Mouse (Mus musculus) retina, embryonic 14.5 days (tissue): Measurements from ENCODE around the gene Tex14.

Experiments used
- DNase-seq: peaks from one replicate; pipeline ENCODE4 v3.0.0-alpha.2; 2015; ENCODE audit warnings: low spot score

The Tex14 gene

DNA sequence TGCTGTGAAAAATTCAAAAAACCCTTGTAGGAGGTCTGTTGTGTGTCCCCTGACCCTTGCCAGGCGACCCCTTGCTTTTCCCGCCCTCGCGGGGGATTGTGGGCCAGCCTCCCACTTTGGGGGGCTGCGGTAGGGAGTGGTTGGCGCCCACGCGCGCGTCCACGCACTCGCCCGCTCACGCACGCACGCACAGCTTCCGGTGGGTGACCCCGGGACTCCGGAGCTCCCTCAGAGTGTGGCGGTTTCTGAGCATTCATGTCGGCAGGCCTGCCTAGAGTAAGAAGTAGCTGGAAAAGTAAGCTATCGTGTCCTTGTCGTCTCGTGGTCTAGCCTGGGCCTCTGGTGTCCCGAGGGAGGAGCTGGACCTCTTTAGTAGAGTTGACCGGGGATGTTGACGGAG, at the start of gene Tex14, which contains the start of gene Rad51c:
TSS of gene Tex14 (plus strand) at position 190 of the 400 bp plus-strand sequence.
TSS of gene Rad51c (minus strand) at position 79 of the 400 bp plus-strand sequence.
- no peak for DNase-seq

DNA sequence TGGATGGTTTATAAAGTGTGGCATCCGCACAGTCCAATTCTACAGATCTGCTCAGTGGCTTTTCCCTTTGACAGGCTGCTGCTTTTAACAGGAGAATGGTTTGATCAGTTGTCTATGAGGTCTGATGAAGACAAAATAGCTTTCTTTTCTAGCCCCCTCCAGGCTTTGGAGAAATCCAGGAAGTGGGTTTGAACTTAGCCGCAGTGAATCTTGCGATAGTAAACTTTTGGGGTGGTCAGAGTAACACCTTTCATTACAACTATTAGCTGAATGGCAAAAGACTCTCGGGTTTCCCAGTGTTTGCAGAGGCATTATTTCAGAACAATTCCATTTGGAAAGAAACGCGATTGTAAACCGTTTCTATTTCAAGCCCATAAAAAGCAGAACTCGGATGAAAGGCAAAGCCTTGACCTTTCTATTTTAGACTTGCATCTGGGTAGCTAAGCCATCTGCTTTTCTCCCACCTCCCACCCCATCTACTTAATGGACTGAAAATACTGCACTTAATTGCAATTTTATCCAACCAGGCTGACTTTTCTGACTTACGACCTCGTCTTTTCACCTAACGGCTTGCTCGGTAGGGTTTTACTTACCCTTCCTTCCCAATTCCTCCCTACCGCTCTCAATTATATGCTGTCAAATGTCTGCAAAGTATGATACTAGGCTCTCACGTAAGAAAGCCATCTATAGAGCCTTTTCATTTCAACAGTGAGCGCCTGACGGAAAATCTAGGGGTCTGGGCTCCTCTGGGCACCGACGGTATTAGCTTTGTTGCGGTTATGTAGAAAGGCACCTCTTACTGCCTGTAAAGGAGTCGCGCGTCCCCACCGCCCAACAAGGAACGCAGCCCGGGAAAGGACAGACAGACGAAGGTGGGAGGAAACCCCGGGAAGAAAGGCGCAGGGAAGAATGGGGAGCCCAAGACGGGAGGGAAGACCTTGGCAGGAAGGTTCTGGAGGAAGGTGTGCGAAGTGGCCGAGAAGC, 47.3 kb upstream of the Tex14 start:
- DNase-seq, result peak; percentile 16

DNA sequence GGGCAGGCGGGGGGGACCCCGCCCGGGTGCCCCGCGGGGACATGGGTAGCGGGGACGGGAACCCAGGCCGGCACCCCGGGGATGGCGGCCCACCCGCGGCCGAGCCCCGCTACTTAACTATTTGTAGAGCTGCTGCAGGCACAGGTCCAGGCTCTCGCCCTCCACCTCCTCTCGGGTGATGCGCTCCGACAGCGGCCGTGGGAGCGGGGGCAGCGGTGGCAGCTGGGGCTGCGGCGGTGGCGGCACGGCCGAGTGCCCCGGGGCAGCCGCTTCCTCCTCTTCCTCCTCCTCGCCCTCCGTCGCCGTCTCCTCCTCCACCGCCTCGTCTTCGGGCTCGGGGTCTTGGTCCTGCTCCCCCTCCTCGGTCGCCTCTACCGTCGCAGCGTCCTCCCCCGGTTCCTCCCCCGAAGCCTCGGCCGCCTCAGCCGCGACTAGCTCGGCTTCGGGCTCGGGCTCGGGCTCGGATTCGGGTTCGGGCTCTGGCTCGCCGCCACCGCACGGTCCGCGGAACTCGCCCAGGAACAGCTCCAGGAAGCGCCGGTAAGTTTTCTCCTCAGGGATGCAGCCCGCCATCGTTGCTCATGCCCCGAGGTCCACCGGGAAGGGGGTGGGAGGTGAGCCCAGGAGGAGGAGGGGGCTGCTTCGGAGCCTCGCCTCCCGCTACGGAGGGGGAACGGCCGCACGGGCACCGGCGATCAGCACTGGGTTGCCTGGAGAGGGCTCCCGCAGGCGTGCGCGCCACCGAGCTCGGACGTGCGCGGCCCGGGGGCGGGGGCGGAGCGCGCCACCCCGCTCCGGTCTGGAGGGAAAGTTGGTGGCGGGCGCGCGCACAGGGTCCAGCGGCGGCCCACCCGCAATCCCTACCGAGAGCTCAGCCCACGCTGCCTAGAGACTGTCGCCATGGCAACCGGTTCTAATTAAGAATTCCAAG, 46.3 kb upstream of the Tex14 start, which contains the start of gene Ppm1e:
TSS of gene Ppm1e (minus strand) at position 693 of the 931 bp plus-strand sequence.
- peak; percentile 97 for DNase-seq

DNA sequence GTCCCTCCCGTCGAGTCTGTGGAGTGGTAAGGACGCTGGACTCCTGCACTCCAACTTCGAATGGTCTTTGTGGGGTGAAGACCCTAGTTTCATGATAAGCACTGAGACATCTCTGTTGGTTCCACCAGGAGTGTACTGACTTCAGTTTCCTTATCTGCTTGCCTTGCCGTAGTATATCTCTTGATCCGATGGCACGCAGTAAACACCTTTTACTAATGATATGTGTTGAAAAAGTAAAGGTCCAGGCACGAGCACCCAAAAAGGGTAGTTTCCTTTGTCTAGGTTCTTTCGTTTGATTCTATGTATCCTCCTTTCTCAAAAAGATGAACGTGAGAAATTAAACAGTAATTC, 45.6 kb upstream of the Tex14 start:
- DNase-seq, result no peak

DNA sequence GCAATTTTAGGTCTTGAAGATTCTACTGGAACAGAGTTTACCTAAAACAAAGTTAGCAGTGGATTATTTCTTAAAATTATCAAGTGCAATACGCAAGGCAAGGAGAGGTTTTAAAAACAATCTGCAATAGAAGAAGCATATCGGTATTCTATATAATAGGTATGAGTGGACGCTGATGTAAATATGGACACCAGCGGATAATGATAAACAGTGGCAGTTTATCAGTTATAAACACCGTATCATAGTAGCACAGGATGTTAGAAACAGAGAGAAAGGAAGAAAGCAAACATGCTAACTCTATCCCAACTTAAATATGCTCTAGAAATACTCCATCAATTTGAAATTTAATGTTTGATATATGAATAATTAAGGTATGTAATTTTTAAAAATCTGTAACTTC, 39.7 kb upstream of the Tex14 start:
- DNase-seq, result no peak

DNA sequence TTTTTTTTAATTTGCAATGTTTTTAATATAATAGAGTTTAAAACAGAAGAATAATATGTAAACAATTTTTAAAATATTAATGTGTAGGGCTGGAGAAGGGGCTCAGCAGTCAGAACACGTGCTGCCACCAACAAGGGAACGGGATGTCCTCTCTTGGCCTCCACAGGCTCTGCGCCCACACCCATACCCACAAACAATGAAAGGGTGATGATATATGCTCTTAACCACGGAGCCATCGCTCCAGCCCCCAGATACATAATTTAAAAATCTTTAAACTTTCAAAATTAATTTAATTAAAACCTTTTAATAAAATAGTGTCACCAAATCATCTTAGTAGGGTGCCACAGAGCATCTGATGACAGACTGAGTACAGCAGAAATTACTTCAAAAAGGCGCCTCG, 37.8 kb upstream of the Tex14 start:
- DNase-seq, result no peak

DNA sequence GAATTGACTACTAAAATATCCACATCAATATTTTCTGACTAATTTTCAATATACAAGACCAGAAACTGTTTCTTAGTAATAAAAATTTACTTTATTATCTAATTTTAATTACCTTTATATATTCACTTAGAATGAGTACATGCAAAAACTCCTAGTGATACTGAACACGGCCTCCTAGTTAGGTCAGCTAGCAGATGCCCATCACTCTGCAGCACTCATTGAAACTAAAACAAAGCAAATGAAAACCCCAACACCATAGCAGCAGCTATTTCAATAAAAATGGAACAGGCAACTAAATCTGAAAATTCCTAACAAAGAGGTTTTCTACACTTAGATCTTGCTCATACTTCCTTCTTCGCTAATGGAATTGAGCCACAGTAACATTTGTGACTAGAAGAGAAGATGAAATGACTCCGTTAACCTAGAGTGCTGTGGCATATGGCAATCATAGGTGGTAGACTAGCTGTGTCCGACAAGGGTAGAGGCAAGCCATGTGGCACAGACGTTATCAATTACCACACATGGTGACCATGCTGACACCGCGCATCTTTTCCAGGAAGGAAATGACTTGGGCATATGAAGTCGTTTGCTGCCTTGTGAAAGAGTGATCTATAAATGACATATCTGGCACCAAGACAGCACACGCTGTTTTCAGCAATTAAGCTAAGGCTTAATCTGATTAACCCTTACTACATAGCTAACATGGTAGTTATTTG, 36.8 kb upstream of the Tex14 start:
- no peak for DNase-seq

DNA sequence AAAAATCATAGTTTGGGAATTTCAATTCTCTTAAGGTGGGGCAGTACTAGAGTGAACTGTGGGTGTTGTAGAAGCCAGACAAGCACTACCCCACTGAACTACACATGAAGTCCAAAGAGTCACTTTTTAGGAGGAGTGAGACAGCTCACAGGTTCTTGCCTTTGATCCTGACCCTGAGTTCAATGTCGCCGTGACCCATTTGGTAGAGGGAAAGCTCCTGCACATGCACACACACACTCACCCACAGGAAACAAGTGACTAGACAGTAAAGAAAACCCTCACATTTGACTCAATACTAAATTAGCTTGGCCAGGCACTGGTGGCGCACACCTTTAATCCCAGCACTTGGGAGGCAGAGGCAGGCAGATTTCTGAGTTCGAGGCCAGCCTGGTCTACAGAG, 20.3 kb upstream of the Tex14 start:
- DNase-seq, result no peak

DNA sequence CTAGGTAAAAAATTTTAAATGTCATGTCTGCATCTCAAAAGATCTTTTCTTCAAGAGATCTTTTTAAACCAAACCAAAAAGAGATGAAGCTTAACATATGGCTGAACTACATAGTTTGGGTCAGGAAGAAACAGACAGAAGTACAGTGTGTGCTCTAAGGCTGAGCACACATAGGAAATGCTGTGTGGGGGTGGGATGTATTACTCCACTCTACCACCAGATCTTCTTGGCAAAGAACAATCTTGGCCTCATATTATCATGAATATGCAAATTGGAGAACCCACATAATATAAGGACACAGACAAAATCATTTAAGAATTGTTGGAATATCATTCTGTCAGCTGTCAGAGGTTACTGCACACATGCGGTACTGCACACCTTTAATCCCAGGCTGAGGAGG, 19.2 kb upstream of the Tex14 start:
- no peak for DNase-seq

DNA sequence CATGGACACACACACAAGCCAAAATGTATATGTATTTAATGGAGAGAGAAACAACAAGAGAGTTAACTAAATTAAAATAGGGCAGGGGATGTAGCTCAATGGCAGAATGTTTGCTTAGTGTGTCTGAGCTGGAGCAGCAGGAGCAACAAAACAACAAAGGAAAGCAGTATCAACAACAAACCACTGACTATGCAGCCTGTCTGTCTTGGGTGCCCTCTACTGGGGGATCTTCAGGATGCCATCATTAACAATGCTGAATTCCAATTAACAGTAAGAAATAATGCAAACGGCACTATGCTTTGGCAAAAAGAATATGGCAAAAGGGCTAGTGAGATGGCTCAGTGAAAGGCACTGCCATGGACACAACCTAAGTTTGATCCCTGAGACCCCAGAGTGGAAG, 11.0 kb upstream of the Tex14 start:
- DNase-seq, result peak; percentile 74

DNA sequence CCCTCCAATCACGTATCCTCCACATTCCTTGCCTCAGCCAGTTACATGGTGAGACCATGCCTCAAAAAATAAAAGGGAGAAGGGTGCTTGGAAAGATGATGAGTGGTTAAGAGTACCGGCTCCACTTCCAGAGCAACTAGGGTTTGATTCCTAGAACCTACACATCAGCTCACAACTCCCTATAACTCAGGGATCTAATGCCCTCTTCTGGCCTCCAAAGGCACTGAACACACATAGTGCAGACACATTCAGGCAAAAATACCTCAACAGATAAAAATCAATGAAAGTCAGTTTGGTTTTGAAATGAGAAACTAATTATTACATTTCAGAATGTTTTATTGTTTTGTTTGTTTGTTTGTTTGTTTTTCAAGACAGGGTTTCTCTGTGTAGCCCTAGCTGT, 6.5 kb upstream of the Tex14 start:
- no peak for DNase-seq

DNA sequence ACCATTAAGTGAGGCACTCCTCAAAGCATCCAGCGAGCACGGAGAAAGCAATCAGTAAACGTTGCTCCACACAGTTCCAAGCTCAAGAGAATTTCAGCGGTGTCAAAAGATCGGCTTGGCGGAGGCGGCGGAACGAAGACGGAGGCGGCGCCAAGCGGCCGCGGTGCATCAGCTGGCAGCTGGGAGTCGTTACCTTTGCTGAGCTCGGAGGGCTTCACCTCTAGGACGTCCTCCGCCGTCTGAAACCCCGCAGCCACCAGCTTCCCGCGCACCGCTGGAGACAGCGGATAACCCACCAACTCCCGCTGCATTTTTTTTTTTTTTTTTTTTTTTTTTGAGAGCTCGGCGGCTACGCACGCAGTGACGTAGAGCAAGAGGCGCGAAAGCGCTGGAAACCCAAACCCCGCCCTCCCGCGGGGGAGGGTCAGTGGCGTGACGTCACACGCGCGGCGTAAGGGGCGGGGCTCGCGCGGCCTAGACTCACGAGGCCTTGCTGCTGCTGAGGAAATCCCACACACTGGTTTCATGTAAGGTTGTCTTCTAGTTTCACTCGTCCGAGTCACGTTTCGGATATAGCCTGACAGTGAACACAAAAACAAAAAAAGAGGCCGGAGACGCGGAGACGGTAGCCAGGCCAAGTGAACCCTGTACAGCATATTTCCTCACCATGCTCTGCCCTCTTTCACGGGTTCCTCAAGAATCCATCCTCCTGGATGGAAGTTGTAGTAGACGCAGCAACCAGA, 583 bp upstream of the Tex14 start:
- peak; percentile 97 for DNase-seq

DNA sequence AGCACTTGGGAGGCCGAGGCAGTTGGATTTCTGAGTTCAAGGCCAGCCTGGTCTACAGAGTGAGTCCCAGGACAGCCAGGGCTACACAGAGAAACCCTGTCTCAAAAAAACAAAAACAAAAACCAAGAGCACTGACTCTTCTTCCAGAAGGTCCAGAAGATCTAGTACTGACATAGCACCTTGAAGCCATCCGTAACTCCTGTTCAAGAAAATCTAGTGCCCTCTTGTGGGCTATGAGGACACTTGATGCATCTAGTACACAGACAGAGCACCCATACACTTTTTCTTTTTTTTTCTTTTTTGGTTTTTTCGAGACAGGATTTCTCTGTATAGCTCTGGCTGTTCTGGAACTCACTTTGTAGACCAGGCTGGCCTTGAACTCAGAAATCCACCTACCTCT, 8.5 kb downstream of the Tex14 start:
- peak; percentile 50 for DNase-seq

DNA sequence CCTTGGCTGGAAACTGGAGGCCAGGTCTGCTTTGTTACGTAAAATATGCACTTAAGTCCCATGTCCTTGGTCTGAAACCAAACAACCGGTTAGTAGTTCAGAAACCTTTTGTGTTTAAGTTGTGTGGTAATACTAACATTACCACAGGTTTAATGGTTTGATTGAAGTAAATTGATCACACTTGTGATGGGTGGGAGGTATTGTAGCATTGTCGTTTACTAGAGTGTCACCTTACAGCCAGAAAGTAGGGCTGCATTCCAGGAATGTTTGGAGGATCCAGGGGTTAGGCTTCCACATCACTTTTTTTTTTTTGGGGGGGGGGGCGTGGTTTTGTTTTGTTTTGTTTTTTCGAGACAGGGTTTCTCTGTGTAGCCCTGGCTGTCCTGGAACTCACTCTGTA, 11.3 kb downstream of the Tex14 start:
- DNase-seq, result no peak

DNA sequence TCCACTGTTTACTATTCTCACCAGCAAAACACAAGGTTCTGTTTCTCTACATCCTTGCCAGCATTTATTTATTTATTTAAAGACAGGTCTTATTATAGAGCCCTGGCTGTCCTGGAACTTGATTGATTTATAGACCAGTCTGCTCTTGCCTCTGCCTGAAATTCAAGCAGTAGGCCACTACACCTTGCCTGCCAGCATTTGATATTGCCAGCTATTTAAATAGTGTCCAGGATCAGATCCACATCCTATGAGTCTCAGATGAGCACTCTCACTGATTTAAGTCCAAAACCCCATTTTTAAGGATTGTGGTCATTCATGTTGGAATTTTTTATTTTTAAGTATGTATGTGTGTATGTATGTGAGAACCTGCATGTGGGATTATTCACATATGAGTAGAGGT, 16.0 kb downstream of the Tex14 start:
- DNase-seq, result no peak

DNA sequence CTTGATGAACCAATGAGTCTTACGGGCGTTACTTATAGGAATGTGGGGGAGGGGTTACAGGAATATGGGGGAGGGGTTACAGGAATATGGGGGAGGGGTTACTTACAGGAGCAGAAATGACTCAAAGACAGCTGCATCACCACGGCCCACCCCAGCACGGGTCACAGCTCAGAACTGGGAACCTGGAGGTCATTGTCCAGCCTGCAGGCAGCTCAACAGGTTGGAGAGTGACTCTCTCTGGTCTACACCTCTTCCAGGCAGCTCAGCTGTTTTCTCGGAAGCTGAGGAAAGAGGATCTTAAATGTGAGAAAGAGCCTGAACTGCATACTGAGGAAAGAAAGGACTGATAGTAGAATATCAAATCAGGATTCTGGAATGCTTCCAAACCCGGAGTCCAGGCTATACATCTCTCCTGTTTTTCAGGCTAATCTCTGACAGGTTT, 16.9 kb downstream of the Tex14 start:
- DNase-seq, result no peak

DNA sequence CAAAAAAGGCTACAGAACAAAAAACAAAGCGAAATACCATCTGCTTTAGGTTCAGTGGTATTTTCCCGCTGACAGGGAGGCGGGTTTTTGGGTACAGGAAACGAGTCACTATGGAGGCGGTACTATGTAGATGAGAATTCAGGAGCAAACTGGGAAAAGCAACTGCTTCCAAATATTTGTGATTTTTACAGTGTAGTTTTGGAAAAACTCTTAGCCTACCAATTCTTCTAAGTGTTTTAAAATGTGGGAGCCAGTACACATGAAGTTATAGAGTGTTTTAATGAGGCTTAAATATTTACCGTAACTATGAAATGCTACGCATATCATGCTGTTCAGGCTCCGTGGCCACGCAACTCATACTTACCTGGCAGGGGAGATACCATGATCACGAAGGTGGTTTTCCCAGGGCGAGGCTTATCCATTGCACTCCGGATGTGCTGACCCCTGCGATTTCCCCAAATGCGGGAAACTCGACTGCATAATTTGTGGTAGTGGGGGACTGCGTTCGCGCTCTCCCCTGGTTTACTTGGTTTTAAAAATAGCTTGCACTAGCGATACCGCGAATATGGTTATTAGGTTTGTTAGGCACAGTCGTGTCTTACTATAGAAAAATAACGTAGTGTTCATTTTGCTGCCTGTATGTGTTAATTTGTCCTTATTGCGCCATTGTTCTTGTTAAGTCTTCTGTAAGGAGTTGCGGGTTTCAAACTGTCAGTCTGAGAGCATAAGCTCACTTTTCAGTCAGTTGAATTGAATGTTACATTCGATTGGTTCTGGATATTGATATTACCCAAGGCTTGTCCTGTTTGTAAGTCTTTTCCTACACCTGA, 17.9 kb downstream of the Tex14 start:
- peak; percentile 97 for DNase-seq

DNA sequence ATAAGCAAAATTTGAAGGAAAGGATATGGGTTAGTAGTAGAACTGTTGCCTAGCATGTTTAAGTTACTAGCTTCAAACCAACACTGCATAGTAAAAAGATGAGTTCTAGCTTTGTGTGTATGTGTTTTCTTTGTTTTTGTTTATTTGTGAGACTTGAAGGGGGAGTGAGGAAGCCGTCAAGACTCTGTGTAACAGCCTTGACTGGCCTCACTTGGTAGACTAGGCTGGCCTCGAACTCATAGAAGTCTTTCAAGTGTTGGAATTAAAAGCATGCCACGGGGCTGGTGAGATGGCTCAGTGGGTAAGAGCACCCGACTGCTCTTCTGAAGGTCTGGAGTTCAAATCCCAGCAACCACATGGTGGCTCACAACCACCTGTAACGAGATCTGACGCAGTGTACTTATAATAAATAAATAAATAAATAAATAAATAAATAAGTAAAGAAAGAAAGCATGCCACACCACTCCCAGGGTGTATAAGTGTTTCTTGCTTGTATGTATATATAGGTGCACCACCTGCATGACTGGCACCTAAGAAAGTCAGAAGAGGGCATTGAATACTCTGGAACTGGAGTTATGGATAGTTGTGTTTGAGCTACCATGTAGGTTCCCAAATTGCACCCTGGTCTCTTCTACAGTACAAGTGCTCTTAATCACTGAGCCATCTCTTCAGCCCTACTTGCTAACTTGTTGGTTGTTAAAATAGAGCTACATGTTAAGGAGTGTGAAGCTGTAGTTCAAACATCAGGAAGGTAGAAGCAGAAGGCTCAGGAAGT, 18.9 kb downstream of the Tex14 start:
- DNase-seq, result peak; percentile 72

DNA sequence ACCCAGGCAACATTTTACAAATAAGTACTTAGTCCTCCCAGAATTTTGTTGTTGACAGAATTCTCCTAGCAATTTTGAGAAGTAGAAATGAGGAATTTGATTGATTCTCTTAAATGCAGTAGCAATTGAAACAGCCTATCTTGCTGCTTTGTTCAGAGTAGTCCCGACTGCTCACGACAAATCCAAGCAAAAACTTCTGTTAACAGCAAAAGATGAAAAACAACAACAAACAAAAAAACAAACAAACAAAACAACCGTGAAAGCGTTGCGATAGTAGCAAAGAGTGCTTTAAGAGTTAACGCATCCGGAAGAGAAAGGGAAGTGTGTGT, 21.2 kb downstream of the Tex14 start:
- DNase-seq, result no peak
